Mouse (Mus musculus): ENCODE data around the gene Tchh. TPM values are rescaled to one million over a fixed set of nuclear protein-coding genes. Genes with fewer than 3 reads are reported as not detected.
"Not testable (repeated sequence)": the region's sequence is repeated elsewhere in the genome, so short reads cannot be mapped to it uniquely, and the experiment has no call there.

Tchh gene
- 0.34 and 0.44 TPM in 2 replicates for polyA plus RNA-seq (2015; fragmentation: Nextera tagmentation; extraction: Ambion mirVana)

GRCm38 (mm10) chr3:93442030-93442429, at the start of gene Tchh:
TSS of gene Tchh (plus strand) at chr3:93442330.
- Histone ChIP-seq H3K27me3 (replicated peaks) (peaks cover 65% of the 10 kb centered on the region), H3K4me2 (peak within 1 kb of the TSS; percentile 98), H3K27ac (replicated peaks) (no peak within 1 kb of the TSS), H3K4me1 (peaks cover 19% of the 10 kb centered on the region), H3K36me3 (no peaks in the 10 kb centered on the region), H3K9me3 (no peaks in the 10 kb centered on the region), H3K9ac (no peak within 1 kb of the TSS), H3K4me3 (peak within 1 kb of the TSS; percentile 72)
- WGBS, result 74% methylated on average over 1 of the region's 1 CpGs
- no peak for ATAC-seq (ENCODE audit: extremely low read depth, insufficient number of reproducible peaks, low FRiP score, low TSS enrichment)

DNA sequence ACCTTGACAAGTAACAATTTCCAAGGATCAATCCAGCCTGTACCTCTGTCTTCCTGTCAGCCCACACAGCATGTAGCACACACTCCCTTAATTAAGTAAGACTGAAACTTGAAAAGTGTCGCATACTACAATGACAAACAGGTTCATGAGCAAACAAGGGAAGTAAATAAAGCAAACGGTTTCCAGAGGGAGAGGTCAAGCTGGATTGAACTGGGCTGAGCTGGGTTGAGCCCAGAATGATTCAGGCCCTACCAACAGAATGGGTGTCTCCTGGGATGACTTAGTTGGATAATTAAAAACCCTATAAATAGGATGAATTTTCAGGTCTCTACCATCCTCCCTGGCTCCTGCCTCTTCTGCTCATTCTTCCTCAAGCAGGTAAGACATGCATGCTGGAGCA, 48.8 kb upstream of the Tchh start, which contains the start of gene Rptn:
TSS of gene Rptn (plus strand) at position 334 of the 400 bp plus-strand sequence.
- ATAC-seq (ENCODE audit: extremely low read depth, insufficient number of reproducible peaks, low FRiP score, low TSS enrichment), result no peak
- Histone ChIP-seq H3K4me3 (no peak within 1 kb of the TSS), H3K27ac (replicated peaks) (no peak within 1 kb of the TSS), H3K9ac (no peak within 1 kb of the TSS), H3K27me3 (replicated peaks) (no peaks in the 10 kb centered on the region), H3K36me3 (no peaks in the 10 kb centered on the region), H3K9me3 (no peaks in the 10 kb centered on the region), H3K4me2 (no peak within 1 kb of the TSS), H3K4me1 (no peaks in the 10 kb centered on the region)
- 65% methylated on average over 2 of the region's 2 CpGs for WGBS

DNA sequence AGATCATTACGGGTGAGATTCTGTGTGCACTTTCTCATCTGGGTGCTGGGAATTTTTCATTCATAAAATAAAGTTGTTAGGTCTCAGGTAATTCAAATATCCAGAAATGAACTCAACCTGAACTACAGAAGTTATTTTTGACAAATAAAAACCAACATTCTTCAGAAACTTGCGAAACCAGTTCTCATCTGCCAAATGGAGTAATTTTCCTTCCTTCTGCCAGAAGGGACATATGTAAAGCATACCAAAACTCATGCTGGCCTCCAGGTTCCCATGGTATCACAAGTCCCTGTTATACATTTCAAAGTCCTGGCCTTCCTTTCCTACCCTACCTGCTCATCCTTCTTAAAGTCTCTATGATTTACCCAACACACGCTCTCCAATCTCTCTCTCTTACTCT, 38.2 kb upstream of the Tchh start:
- Histone ChIP-seq H3K36me3 (no peaks in the 10 kb centered on the region), H3K4me3 (no peak overlapping the region), H3K9ac (no peak overlapping the region), H3K4me2 (no peak overlapping the region), H3K4me1 (no peaks in the 10 kb centered on the region), H3K27me3 (replicated peaks) (no peaks in the 10 kb centered on the region), H3K27ac (replicated peaks) (no peak overlapping the region), H3K9me3 (no peaks in the 10 kb centered on the region)
- 83% methylated on average over 3 of the region's 3 CpGs for WGBS
- ATAC-seq (ENCODE audit: extremely low read depth, insufficient number of reproducible peaks, low FRiP score, low TSS enrichment), result no peak

DNA sequence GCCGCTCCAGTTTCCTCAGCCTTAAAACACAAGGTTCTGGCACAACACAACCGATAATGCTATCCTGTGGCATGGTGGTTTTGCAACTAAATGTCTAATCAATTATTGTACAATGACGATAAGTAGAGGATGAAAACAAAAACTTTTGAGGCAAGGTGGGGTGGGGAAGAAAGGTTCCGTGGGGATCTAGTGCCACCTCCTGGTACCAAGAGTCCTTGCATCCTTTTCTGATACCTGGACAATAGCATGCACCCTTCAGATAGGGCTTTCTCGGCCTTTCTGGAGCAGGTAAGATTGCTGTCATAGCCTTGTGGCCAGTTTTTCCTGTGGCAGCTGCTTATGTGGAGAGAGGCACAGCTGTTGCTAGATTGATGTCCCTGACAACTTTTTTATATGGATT, 35.1 kb upstream of the Tchh start:
- no peak overlapping the region for H3K4me2 ChIP-seq
- no peak overlapping the region for H3K27ac ChIP-seq (replicated peaks)
- 22% methylated on average over 5 of the region's 5 CpGs for WGBS
- H3K27me3 ChIP-seq (replicated peaks), result no peaks in the 10 kb centered on the region
- no peaks in the 10 kb centered on the region for H3K9me3 ChIP-seq
- H3K4me3 ChIP-seq, result no peak overlapping the region
- no peak for ATAC-seq (ENCODE audit: extremely low read depth, insufficient number of reproducible peaks, low FRiP score, low TSS enrichment)
- H3K36me3 ChIP-seq, result no peaks in the 10 kb centered on the region
- no peak overlapping the region for H3K9ac ChIP-seq
- no peaks in the 10 kb centered on the region for H3K4me1 ChIP-seq

DNA sequence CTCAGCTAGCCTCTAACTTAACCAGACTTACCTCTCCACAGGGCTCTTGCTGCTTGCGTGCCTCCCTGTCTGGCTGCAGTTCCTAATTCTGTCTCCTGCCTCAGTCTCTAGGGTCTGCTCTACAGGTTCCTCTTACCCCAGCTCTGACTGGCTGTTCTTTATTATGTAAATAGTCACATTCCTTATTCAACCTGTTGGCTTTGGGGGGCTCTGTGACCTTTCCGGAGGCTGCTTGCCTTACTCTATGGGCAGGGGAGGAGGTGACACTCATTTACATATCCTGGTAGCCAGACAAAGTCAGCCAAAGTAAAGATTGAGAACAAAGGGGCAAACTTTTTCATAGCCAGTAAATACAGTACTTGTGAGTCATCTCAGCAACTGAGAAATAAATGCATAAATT, 30.2 kb upstream of the Tchh start:
- Histone ChIP-seq H3K4me3 (no peak overlapping the region), H3K27me3 (replicated peaks) (no peaks in the 10 kb centered on the region), H3K36me3 (no peaks in the 10 kb centered on the region), H3K27ac (replicated peaks) (no peak overlapping the region), H3K9ac (no peak overlapping the region), H3K9me3 (no peaks in the 10 kb centered on the region), H3K4me2 (no peak overlapping the region), H3K4me1 (no peaks in the 10 kb centered on the region)
- ATAC-seq (ENCODE audit: extremely low read depth, insufficient number of reproducible peaks, low FRiP score, low TSS enrichment), result no peak
- WGBS, result 20% methylated on average over 2 of the region's 2 CpGs

GRCm38 (mm10) chr3:93431673-93432072, 10.5 kb upstream of the Tchh start:
- Histone ChIP-seq H3K4me2 (no peak overlapping the region), H3K9ac (no peak overlapping the region), H3K9me3 (no peaks in the 10 kb centered on the region), H3K36me3 (no peaks in the 10 kb centered on the region), H3K4me1 (no peaks in the 10 kb centered on the region), H3K4me3 (no peak overlapping the region), H3K27ac (replicated peaks) (no peak overlapping the region), H3K27me3 (replicated peaks) (no peaks in the 10 kb centered on the region)
- 55% methylated on average over 3 of the region's 3 CpGs for WGBS
- ATAC-seq (ENCODE audit: extremely low read depth, insufficient number of reproducible peaks, low FRiP score, low TSS enrichment), result no peak

DNA sequence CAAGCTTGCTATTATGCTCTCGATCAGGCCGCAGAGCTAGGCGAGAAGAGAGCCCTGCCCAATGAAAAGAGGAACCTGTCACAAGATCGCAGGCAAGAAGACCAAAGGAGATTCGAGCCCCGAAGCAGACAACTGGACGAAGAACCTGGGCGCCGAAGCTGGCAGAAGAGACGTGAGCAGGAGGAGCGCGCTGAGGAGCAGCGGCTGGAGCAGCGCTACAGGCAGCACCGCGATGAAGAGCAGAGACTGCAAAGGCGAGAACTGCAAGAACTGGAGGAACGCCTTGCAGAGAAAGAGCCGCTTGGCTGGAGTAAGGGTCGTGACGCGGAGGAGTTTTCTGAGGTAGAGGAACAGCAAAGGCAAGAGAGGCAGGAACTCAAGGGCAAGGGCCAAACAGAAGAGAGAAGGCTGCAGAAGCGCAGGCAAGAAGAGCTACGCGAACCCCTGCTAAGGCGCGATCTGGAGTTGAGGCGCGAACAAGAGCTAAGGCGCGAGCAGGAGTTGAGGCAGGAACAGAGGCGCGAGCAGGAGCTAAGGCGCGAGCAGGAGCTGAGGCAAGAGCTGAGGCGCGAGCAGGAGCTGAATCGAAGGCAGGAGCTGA, 1.5 kb downstream of the Tchh start:
- Histone ChIP-seq H3K27me3 (replicated peaks) (peaks cover 74% of the 10 kb centered on the region), H3K4me1 (peaks cover 25% of the 10 kb centered on the region), H3K4me2 (peak overlapping the region; percentile 98), H3K36me3 (no peaks in the 10 kb centered on the region), H3K9ac (peak overlapping the region; percentile 71), H3K9me3 (no peaks in the 10 kb centered on the region), H3K27ac (replicated peaks) (no peak overlapping the region), H3K4me3 (peak overlapping the region; percentile 72)
- ATAC-seq (ENCODE audit: extremely low read depth, insufficient number of reproducible peaks, low FRiP score, low TSS enrichment), result no peak
- under 1% methylated on average over 38 of the region's 38 CpGs for WGBS

DNA sequence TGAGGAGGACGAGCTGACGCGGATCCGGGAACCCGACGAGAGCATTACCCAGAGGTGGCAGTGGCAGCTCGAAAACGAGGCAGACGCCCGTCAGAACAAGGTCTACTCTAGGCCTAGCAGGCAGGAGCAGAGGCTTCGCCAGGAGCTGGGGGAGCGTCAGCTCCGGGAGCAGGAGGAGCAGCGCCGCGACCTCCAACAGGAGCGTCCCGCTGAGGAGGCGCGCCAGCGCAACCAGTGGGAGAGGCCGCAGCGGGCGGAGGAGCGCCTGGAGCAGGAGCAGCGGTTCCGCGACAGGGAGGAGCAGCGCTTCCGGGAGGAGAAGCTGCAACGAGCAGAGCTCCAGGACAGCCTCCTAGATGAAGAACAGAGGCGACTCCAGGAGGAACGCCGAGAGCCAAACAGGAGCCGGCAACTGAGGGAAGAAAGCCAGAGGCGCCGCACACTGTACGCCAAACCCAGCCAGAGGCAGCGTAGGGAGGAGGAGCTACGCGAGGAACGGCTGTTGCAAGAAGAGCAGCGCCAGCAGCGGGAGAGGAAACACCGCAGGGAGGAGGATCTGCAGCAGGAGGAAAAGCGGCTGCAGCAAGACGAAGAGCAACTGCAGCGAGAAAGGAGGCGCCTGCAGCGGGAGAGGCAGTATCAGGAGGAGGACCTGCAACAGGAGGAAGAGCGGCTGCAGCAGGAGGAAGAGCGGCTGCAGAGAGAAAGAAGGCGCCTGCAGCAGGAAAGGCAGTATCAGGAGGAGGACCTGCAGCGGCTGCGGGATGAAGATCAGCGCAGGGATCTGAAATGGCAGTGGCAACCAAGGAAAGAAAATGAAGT, 2.4 kb downstream of the Tchh start:
- Histone ChIP-seq H3K27ac (replicated peaks) (peak overlapping the region; percentile 32; the same call in 1 of the 2 replicates), H3K27me3 (replicated peaks) (peaks cover 69% of the 10 kb centered on the region), H3K4me3 (peak overlapping the region; percentile 72), H3K4me2 (peak overlapping the region; percentile 98), H3K4me1 (peaks cover 25% of the 10 kb centered on the region), H3K9ac (peak overlapping the region; percentile 71), H3K36me3 (no peaks in the 10 kb centered on the region), H3K9me3 (no peaks in the 10 kb centered on the region)
- ATAC-seq (ENCODE audit: extremely low read depth, insufficient number of reproducible peaks, low FRiP score, low TSS enrichment), result peak; percentile 46; the same call in 1 of the 2 replicates
- under 1% methylated on average over 56 of the region's 56 CpGs for WGBS

GRCm38 (mm10) chr3:93445165-93445705, 3.1 kb downstream of the Tchh start:
- under 1% methylated on average over 36 of the region's 36 CpGs for WGBS
- Histone ChIP-seq H3K9ac (peak overlapping the region; percentile 71), H3K9me3 (no peaks in the 10 kb centered on the region), H3K27ac (replicated peaks) (0 out of 2 replicates have a peak overlapping the region, but pooled peaks have one; percentile 32), H3K27me3 (replicated peaks) (peaks cover 72% of the 10 kb centered on the region), H3K4me1 (peaks cover 25% of the 10 kb centered on the region), H3K4me3 (peak overlapping the region; percentile 72), H3K4me2 (peak overlapping the region; percentile 98), H3K36me3 (no peaks in the 10 kb centered on the region)
- ATAC-seq (ENCODE audit: extremely low read depth, insufficient number of reproducible peaks, low FRiP score, low TSS enrichment), result no peak

DNA sequence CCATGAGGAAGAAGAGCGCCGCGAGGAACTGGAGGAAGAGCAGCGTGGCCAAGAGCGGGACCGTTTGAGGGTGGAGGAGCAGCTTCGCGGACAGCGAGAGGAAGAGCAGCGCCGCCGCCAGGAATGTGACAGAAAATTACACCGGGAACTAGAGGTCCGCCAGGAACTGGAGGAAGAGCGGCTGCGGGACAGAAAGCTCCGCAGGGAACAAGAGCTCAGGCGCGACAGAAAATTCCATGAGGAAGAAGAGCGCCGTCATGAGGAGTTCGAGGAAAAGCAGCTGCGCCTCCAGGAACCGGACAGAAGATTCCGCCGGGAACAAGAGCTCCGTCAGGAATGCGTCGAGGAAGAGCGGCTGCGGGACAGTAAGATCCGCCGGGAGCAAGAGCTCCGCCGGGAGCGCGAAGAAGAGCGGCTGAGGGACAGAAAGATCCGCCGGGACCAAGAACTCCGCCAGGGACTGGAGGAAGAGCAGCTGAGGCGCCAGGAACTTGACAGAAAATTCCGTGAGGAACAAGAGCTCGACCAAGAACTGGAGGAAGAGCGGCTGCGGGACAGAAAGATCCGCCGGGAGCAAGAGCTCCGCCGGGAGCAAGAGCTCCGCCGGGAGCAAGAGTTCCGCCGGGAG, 4.1 kb downstream of the Tchh start:
- WGBS, result under 1% methylated on average over 54 of the region's 54 CpGs
- Histone ChIP-seq H3K9me3 (no peaks in the 10 kb centered on the region), H3K36me3 (no peaks in the 10 kb centered on the region), H3K9ac (peak overlapping the region; percentile 73), H3K27ac (replicated peaks) (no peak overlapping the region), H3K4me2 (peak overlapping the region; percentile 98), H3K4me3 (peak overlapping the region; percentile 72), H3K4me1 (peaks cover 25% of the 10 kb centered on the region), H3K27me3 (replicated peaks) (peaks cover 67% of the 10 kb centered on the region)
- ATAC-seq (ENCODE audit: extremely low read depth, insufficient number of reproducible peaks, low FRiP score, low TSS enrichment), result no peak

GRCm38 (mm10) chr3:93446756-93447137, 4.6 kb downstream of the Tchh start:
- ATAC-seq (ENCODE audit: extremely low read depth, insufficient number of reproducible peaks, low FRiP score, low TSS enrichment), result not testable (repeated sequence)

More at GRCm38 (mm10) chr3:93446756-93447137, 4.6 kb downstream of the Tchh start:
- H3K9me3 ChIP-seq, H3K36me3 ChIP-seq: not testable (repeated sequence)
- H3K27ac ChIP-seq (replicated peaks), result peak overlapping the region; percentile 36; the same call in 1 of the 2 replicates
- peaks cover 25% of the 10 kb centered on the region for H3K4me1 ChIP-seq
- peak overlapping the region; percentile 73 for H3K9ac ChIP-seq
- WGBS, result 1% methylated on average over 32 of the region's 32 CpGs
- peak overlapping the region; percentile 98 for H3K4me2 ChIP-seq
- H3K27me3 ChIP-seq (replicated peaks), result peaks cover 67% of the 10 kb centered on the region
- H3K4me3 ChIP-seq, result peak overlapping the region; percentile 72
